Mouse (Mus musculus) myocyte (in vitro differentiated cells): ENCODE measurements around the gene Tbcc.

Source experiments
- E2F4 ChIP-seq: IDR thresholded peaks from one replicate; pipeline ENCODE4 v1.6.1; 2011; ENCODE audit warnings: mild to moderate bottlenecking, control low read depth, moderate library complexity; ENCODE audit not compliant: insufficient read depth
- MAX ChIP-seq: IDR thresholded peaks from one replicate; pipeline ENCODE4 v1.6.1; 2011; ENCODE audit warnings: low read depth, mild to moderate bottlenecking, control low read depth
- MYOD1 ChIP-seq, 3 experiments: IDR thresholded peaks; one replicate each; pipeline ENCODE4 v1.6.1; 2011; ENCODE audit warnings: control low read depth in 2 of 3, low read depth in 2 of 3, mild to moderate bottlenecking in 2 of 3, moderate library complexity in 1 of 3; ENCODE audit not compliant: insufficient read length in 2 of 3, control insufficient read depth in 1 of 3
- MYOG ChIP-seq, 3 experiments: IDR thresholded peaks; one replicate each; pipeline ENCODE4 v1.6.1; 2011; ENCODE audit warnings: control low read depth in 2 of 3, low read depth in 2 of 3, mild to moderate bottlenecking in 2 of 3; ENCODE audit not compliant: insufficient read length in 2 of 3, control insufficient read depth in 1 of 3, insufficient read depth in 1 of 3
- POLR2A ChIP-seq: IDR thresholded peaks from one replicate; pipeline ENCODE4 v1.6.1; 2011; ENCODE audit warnings: low read depth, mild to moderate bottlenecking, control low read depth, moderate library complexity; ENCODE audit not compliant: insufficient read length
- POLR2AphosphoS2 ChIP-seq: IDR thresholded peaks from one replicate; pipeline ENCODE4 v1.6.1; 2011; ENCODE audit warnings: low read depth, control low read depth; ENCODE audit not compliant: insufficient read length
- REST ChIP-seq: IDR thresholded peaks from one replicate; pipeline ENCODE4 v1.6.1; 2011; ENCODE audit warnings: mild to moderate bottlenecking, control low read depth, moderate library complexity; ENCODE audit not compliant: insufficient read depth, insufficient read length
- TCF12 ChIP-seq: IDR thresholded peaks from one replicate; pipeline ENCODE4 v1.6.1; 2011; ENCODE audit warnings: mild to moderate bottlenecking, control low read depth; ENCODE audit not compliant: poor library complexity, insufficient read depth, severe bottlenecking
- USF1 ChIP-seq: IDR thresholded peaks from one replicate; pipeline ENCODE4 v1.6.1; 2011; ENCODE audit warnings: low read depth, mild to moderate bottlenecking, control low read depth, moderate library complexity

GRCm38 (mm10) chr17:46858749-46859444 lies 31.6 kb upstream of the Tbcc start:
- TF ChIP-seq POLR2A (no peak), POLR2AphosphoS2 (no peak), MAX (no peak), MYOD1 (IDR thresholded peaks at IDR 0.05; ENCODE audit: control insufficient read depth in 1 of 3, insufficient read length in 2 of 3, low read depth in 2 of 3) (no peak), E2F4 (no peak), USF1 (no peak), REST (no peak), MYOG (IDR thresholded peaks at IDR 0.05; ENCODE audit: control insufficient read depth in 1 of 3, insufficient read depth in 1 of 3, insufficient read length in 2 of 3, low read depth in 2 of 3) (no peak), TCF12 (no peak)
